Mouse (Mus musculus): ENCODE data around the gene Hivep3.

Gene Hivep3

GRCm38 (mm10) chr4:119948406-119948805, 214.8 kb downstream of the Hivep3 start:
- no peak for DNase-seq (ENCODE audit: low spot score in 2 of 2)

DNA sequence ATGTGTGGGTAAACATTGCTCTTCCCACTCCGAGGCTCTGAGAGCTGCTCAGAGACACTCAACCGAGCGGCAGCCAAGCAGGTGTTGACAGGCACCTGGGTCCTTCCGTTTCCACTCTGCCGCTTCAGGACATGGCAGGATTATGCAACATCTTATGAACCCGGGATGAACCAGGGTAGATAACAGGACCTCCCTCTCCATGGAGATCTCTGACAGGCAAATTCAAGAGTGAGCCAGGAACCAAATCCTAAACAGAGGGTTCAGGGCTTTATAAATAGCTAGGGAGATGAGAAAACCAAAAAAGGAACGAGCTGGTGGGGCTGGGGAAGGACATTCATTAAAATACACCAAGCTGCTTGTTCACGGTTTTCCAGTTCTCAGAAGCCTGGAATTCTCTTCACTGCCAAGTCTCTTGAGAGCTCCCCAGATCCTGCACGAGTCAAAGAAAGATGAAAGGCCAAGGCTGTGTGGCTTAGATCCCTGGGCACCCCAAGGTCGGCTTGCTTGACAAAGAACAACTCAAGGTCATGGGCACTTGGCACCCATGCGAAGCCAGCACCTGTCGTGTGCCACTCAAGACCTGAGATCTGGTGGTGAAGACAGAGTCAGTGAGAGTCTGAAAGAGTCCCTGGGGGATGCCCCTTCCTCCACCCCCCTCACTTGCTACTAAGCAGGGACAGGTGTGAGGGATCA, 215.5 kb downstream of the Hivep3 start:
- peak in 1 of 2 experiments; percentile 26 for DNase-seq (ENCODE audit: low spot score in 2 of 2)

- no peak for DNase-seq (ENCODE audit: low spot score in 2 of 2)
Observed at GRCm38 (mm10) chr4:119950181-119950580, 216.6 kb downstream of the Hivep3 start.

DNA sequence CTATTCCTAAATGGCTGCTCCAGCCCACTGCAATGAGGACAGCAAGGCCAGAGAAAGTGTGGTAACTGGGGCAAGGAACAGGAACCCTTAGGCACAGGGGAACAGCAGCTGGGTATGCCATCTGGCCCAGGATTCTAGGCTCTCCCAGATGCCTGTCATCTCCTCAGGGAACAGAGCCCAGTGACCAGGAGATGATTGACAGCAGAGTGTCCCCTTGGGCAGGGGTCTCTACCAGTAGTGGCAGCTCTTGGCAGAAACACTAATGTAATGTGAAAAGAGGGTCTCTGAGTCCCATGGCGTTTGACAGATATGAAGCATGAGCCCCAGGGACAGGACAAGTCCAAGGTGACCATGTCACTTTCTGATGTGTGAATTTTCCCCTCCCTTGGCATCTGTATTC, 217.5 kb downstream of the Hivep3 start:
- DNase-seq (ENCODE audit: low spot score in 2 of 2): no peak

DNA sequence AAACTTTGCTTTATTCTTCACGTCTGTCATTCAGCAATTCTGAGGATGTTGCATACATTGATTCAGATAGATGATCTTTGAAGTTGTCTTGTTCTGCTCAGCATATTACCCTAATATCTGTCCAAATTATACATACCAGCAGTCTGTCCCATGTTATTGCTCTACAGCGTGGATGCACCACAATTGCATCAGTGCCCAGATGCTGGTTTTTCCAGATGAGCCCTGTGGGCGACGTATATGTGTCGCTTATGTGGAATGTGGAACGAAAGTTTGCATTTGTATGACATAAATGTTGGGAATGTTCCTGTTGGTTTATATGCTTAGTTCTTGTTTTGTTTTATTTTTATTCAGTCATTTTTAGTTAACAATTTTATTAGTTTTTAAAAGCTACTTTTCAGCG, 221.4 kb downstream of the Hivep3 start:
- DNase-seq (ENCODE audit: low spot score in 2 of 2): no peak

GRCm38 (mm10) chr4:119957970-119958369, 224.4 kb downstream of the Hivep3 start:
- DNase-seq (ENCODE audit: low spot score in 2 of 2): no peak

GRCm38 (mm10) chr4:119959293-119959692, 225.7 kb downstream of the Hivep3 start:
- peak; percentile 32 to 87 for DNase-seq (ENCODE audit: low spot score in 2 of 2)

DNA sequence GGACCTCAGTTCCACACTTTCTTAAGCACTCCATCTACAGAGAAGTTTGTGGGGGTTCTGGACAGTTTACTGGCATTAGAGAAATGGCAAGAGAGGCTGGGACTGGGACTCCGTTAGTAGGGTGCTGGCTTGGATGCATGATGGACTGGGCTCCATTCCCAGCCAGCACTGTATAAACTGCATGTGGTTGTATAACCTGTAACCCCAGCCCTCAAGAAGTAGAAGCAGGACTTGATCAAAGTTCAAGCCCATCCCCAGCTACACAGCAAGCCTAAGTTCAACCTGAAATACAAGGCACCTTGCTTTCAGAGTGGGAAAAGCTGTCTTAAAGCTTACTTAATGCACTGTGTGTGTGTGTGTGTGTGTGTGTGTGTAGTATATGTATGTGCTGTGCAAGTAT, 226.3 kb downstream of the Hivep3 start:
- no peak for DNase-seq (ENCODE audit: low spot score in 2 of 2)

DNA sequence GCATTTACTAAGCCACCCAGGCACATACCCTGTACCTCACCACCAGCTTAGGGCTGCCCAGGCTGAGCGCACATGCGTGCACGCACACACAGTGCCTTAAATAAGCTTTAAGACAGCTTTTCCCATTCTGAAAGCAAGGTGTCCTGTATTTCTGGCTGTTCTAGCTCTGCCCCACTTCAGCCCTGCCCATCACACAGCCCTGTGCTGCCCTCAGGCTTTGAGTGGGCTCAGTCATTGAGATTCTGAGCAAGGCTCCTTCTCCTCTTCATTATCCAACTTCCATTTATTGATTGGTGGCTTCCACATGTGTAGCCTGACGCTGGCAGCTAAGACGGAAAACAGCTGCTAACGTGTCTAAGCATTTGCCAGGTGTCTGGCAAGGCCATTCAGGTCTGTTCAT, 226.9 kb downstream of the Hivep3 start:
- no peak for DNase-seq (ENCODE audit: low spot score in 2 of 2)

DNA sequence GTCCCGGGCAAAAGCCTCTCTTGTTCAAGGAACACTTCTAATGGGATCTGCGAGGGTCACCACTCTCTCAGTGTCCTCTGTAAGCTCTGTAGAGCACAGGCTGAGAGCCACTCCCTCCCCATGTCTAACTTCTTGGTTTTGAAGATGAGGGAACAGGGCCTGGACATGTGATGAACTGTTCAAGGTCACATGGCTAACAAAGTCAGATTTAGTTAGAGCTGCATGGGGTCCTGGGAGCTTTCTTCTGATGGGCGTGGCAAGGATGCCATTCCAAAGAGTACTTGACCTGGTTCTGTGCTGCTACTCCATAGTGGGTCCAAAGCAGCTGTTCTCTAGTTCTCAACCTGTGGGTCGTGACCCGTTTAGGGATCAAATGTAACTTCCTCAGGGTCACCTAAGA, 227.6 kb downstream of the Hivep3 start:
- no peak for DNase-seq (ENCODE audit: low spot score in 2 of 2)

DNA sequence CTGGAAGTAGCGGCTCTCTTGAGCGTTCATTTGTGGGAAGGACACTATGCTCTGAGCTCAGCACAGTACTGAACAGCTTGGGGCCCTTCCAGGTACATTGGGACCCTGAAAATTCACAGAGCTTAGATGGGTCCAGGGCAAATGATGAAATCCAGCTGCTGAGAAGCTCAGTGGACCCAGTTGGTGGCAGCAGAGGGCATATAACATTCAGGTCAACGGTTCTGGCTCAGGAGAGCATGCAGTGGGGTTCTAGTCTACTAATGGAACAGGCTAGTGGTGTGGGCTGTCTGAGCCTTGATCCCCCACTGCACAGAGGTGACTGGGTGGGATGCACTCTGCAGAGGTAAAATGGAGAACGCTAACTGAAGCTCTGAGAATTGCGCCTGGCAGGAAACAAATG, 228.5 kb downstream of the Hivep3 start:
- DNase-seq (ENCODE audit: low spot score in 2 of 2): no peak

DNA sequence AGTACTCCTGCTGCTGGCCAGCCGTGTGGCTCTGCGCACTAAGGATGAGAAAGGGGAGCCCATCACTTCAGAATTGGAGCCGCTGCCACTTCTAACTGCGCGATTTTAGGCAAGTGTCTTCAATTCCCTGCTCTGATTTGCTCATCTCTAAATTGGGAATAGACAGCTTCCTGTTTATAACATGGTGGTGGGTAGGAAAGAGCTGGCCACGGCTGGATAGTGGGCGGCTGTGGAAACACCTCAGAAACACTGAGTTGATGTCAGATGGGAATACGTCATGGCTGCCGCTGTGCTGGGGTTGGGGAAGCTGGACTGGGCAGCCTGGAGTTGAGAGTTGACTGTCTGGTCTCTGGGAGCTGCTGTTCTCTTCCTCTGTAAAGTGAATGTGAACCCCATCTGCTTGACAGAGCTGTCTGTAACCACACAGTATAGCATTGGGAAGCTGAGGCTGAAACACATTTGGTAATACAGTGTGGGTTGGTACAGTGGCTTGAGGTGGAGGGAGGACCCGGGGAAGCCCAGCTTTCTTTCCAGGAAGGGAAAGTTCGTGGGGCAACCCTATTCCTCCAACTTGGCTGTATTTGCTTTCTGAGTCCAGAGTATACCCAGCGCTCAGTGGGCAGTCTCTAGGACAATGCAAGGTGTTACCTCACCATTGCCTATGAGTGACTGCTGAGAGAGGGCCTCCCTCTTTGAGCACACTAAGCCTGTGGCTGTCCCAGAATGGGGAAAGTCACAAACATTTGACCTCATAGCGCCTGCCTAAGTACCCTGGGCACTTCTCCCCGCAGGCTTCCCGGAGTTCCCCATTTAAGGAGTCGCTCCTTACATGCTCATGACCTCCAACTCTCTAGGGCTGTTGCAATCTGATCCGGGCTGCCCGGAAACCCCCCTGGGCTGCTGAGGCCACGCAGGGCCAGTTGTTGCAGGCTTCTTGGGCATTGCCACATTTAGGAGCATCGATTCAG, 232.8 kb downstream of the Hivep3 start:
- no peak for DNase-seq (ENCODE audit: low spot score in 2 of 2)

DNA sequence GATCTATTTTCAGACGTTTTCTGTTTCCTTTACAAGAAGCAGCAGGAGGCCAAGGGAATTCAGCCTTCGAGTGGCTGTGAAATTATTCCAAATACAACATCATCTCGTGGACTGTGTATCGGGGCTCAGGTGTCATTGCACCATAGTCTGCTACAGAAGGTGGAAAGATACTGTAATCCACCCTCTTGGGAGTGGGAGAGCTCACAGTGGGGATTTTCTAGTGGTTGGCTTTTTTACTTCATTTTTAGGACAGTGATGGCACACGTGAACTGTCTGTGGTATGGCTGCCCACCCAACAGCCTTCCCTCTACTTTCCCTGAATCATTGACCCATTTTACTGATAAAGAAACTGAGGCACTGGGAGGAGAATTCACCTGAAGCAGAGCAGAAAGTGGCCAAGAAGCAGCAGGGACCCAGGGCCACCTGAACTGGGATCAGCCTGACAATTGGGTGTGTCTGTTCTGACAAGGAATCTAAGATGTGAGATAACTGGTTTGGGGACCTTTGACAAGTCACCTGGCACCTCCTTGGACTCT, 233.6 kb downstream of the Hivep3 start:
- DNase-seq (ENCODE audit: low spot score in 2 of 2): no peak

GRCm38 (mm10) chr4:119967636-119968035, 234.1 kb downstream of the Hivep3 start:
- no peak for DNase-seq (ENCODE audit: low spot score in 2 of 2)

GRCm38 (mm10) chr4:119968071-119968470, 234.5 kb downstream of the Hivep3 start:
- DNase-seq (ENCODE audit: low spot score in 2 of 2): no peak

GRCm38 (mm10) chr4:119968887-119969286, 235.3 kb downstream of the Hivep3 start:
- DNase-seq (ENCODE audit: low spot score in 2 of 2): no peak

DNA sequence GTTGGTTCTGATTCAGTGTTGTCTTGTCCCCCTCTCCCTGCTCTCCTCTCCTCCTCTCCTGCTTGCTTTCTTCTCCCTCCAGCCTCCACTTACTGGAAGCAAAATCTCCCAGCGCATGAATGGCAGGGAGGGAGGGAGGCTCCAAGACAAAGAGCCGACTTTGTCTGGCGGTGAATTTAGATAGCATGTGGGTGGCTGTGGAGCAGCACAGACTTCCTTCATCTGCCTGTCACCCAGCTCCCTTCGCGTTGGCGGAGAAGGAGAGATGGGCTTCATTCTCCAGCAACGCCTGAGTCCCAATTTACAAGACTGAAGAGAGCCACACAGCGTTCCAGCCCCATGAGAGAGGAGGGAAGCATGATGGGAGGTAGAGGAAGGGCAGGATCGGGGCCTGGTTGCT, 236.6 kb downstream of the Hivep3 start:
- no peak for DNase-seq (ENCODE audit: low spot score in 2 of 2)

DNA sequence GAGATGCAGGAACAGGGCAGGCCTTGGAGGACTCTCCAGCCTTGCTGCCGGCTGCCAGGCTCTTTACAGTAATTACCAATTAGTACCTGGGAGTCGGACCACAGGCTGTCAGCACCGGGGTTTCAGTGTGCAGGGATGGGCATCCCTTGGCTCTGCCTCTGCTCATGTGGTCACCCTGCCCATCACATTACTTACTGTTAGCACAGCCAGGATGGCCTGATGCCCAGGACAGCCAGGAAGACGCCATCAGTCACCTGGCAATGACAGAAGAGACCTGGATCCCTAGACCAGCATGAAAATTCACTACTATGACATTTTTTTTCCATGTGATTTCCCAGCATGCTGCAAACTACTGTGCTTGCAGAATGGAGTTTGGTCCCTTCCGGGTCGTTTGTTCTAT, 238.8 kb downstream of the Hivep3 start:
- DNase-seq (ENCODE audit: low spot score in 2 of 2): no peak

GRCm38 (mm10) chr4:119973729-119974605, 240.4 kb downstream of the Hivep3 start:
- no peak for DNase-seq (ENCODE audit: low spot score in 2 of 2)

DNA sequence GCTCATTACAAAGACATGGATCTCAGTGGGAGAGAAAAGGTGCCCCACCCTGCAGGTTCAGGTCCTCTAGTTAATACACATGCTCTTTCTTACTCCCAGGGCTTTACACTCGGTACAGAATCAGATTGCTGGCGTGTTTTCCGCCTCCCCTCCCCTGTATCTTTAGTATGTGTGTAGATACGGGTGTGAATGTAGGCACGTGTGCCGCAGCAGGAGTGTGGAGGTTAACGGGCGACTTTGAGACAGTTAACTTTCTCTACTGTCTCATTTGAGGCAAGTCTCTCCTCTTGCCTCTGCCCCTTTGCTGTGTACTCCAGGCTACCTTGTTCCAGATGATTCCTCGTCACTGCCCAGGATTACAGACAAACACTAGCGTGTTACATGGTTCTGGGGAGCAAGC, 241.7 kb downstream of the Hivep3 start:
- no peak for DNase-seq (ENCODE audit: low spot score in 2 of 2)

- no peak for DNase-seq (ENCODE audit: low spot score in 2 of 2)
Observed at GRCm38 (mm10) chr4:119975822-119976221, 242.2 kb downstream of the Hivep3 start.
